Mouse (Mus musculus) forebrain, postnatal 0 days (tissue): ENCODE results near the gene Enthd1. TPM values are rescaled to one million over a fixed set of nuclear protein-coding genes. Genes with fewer than 3 reads are reported as not detected.

Experiments used
- ATAC-seq: fragments of 200-750 bp; cut with Nextera tagmentation; 2 replicates; pipeline ENCODE4 v1.8.0; 2017; ENCODE audit warnings: mild to moderate bottlenecking, moderate library complexity
- DNase-seq: peaks from one replicate; pipeline ENCODE4 v3.0.0-alpha.2; 2015
- H3K27ac ChIP-seq: fragments of 300-500 bp; sonication (generic); 2 replicates; pipeline ENCODE4 v1.5.1; 2014; ENCODE audit warnings: low read depth, mild to moderate bottlenecking, antibody characterized with exemption, low read length, moderate library complexity, mixed read lengths
- H3K27me3 ChIP-seq: fragments of 300-500 bp; sonication (generic); 2 replicates; pipeline ENCODE4 v1.6.1; 2014; ENCODE audit warnings: mild to moderate bottlenecking, low read length, mixed read lengths; ENCODE audit not compliant: insufficient read depth
- H3K36me3 ChIP-seq: fragments of 300-500 bp; sonication (generic); 2 replicates; pipeline ENCODE4 v1.6.1; 2014; ENCODE audit warnings: mild to moderate bottlenecking, moderate library complexity; ENCODE audit not compliant: insufficient read depth
- H3K4me1 ChIP-seq: fragments of 300-500 bp; sonication (generic); 2 replicates; pipeline ENCODE4 v1.6.1; 2014; ENCODE audit warnings: antibody characterized with exemption; ENCODE audit not compliant: insufficient read depth
- H3K4me2 ChIP-seq: fragments of 300-500 bp; sonication (generic); 2 replicates; pipeline ENCODE4 v1.6.1; 2014; ENCODE audit warnings: low read depth, mild to moderate bottlenecking, moderate library complexity
- H3K4me3 ChIP-seq: fragments of 300-500 bp; sonication (generic); 2 replicates; pipeline ENCODE4 v1.5.1; 2014; ENCODE audit warnings: low read depth, low read length, mixed read lengths
- H3K9ac ChIP-seq: fragments of 300-500 bp; sonication (generic); 2 replicates; pipeline ENCODE4 v1.6.1; 2014; ENCODE audit warnings: mild to moderate bottlenecking
- H3K9me3 ChIP-seq: fragments of 300-500 bp; sonication (generic); 2 replicates; pipeline ENCODE4 v1.6.1; 2016; ENCODE audit warnings: low read length
- CTCF ChIP-seq: sonication (generic); IDR thresholded peaks from 2 replicates; pipeline ENCODE4 v1.5.1; 2016; ENCODE audit warnings: antibody characterized with exemption, control low read depth, low read depth
- whole genome bisulfite sequencing: fragments of 180-500 bp; shearing (Covaris S2); extraction: QIAGEN DNeasy Blood & Tissue Kit; methylation state at CpG from one replicate; pipeline ENCODE4 v1.1.7; 2014; 5-methylcytosine and 5-hydroxymethylcytosine counted together
- polyA plus RNA-seq: library from polyadenylated mRNA; unstranded; fragments of >200 nt; fragmentation: Nextera tagmentation; extraction: Ambion mirVana; gene quantifications from 2 replicates; pipeline ENCODE4 v1.2.1, GENCODE M21; 2015
- total RNA-seq: library from RNA; depleted of rRNA; stranded (reverse); fragments of >200 nt; gene quantifications from 2 replicates; pipeline ENCODE4 v1.2.3, GENCODE M21; 2014

Gene Enthd1
- total and polyA plus RNA-seq, 2 experiments from 2014 or later: not detected

- DNase-seq: no peak
- Histone ChIP-seq H3K36me3 (no peaks in the 10 kb centered on the region), H3K9me3 (no peaks in the 10 kb centered on the region), H3K4me2 (no peak overlapping the region), H3K9ac (no peak overlapping the region), H3K27me3 (no peaks in the 10 kb centered on the region), H3K4me1 (no peaks in the 10 kb centered on the region), H3K27ac (no peak overlapping the region), H3K4me3 (no peak overlapping the region)
- TF ChIP-seq CTCF: no peak
- 90% methylated on average over 4 of the region's 4 CpGs for WGBS
- no peak for ATAC-seq
These were observed 34.9 kb upstream of the Enthd1 start for GRCm38 (mm10) chr15:80599843-80600242.

GRCm38 (mm10) chr15:80599213-80599750 lies 34.3 kb upstream of the Enthd1 start:
- DNase-seq: no peak
- H3K4me2 ChIP-seq: no peak overlapping the region
- 59% methylated on average over 16 of the region's 16 CpGs for WGBS
- no peak overlapping the region for H3K4me3 ChIP-seq
- ATAC-seq: no peak
- TF ChIP-seq CTCF: no peak
- H3K36me3 ChIP-seq: no peaks in the 10 kb centered on the region
- no peaks in the 10 kb centered on the region for H3K27me3 ChIP-seq
- H3K4me1 ChIP-seq: no peaks in the 10 kb centered on the region
- H3K9me3 ChIP-seq: no peaks in the 10 kb centered on the region
- H3K27ac ChIP-seq: no peak overlapping the region
- no peak overlapping the region for H3K9ac ChIP-seq

GRCm38 (mm10) chr15:80598750-80599149 lies 33.8 kb upstream of the Enthd1 start:
- Histone ChIP-seq H3K27me3 (no peaks in the 10 kb centered on the region), H3K4me1 (no peaks in the 10 kb centered on the region), H3K9ac (no peak overlapping the region), H3K9me3 (no peaks in the 10 kb centered on the region), H3K4me2 (no peak overlapping the region), H3K36me3 (no peaks in the 10 kb centered on the region), H3K4me3 (no peak overlapping the region), H3K27ac (no peak overlapping the region)
- DNase-seq: no peak
- TF ChIP-seq CTCF: no peak
- no peak for ATAC-seq
- WGBS: 66% methylated on average over 12 of the region's 12 CpGs

- Histone ChIP-seq H3K36me3 (no peaks in the 10 kb centered on the region), H3K27ac (no peak overlapping the region), H3K27me3 (no peaks in the 10 kb centered on the region), H3K4me2 (no peak overlapping the region), H3K4me1 (no peaks in the 10 kb centered on the region), H3K4me3 (no peak overlapping the region), H3K9me3 (no peaks in the 10 kb centered on the region), H3K9ac (no peak overlapping the region)
- TF ChIP-seq CTCF: no peak
- no peak for DNase-seq
- 72% methylated on average over 5 of the region's 5 CpGs for WGBS
- no peak for ATAC-seq
These were observed 28.9 kb upstream of the Enthd1 start for GRCm38 (mm10) chr15:80593877-80594276.

GRCm38 (mm10) chr15:80592737-80593136 lies 27.8 kb upstream of the Enthd1 start:
- no peaks in the 10 kb centered on the region for H3K36me3 ChIP-seq
- no peaks in the 10 kb centered on the region for H3K4me1 ChIP-seq
- ATAC-seq: no peak
- 81% methylated on average over 6 of the region's 6 CpGs for WGBS
- no peaks in the 10 kb centered on the region for H3K27me3 ChIP-seq
- no peak for DNase-seq
- no peak overlapping the region for H3K4me2 ChIP-seq
- TF ChIP-seq CTCF: no peak
- H3K27ac ChIP-seq: no peak overlapping the region
- H3K4me3 ChIP-seq: no peak overlapping the region
- H3K9ac ChIP-seq: no peak overlapping the region
- H3K9me3 ChIP-seq: no peaks in the 10 kb centered on the region

DNA sequence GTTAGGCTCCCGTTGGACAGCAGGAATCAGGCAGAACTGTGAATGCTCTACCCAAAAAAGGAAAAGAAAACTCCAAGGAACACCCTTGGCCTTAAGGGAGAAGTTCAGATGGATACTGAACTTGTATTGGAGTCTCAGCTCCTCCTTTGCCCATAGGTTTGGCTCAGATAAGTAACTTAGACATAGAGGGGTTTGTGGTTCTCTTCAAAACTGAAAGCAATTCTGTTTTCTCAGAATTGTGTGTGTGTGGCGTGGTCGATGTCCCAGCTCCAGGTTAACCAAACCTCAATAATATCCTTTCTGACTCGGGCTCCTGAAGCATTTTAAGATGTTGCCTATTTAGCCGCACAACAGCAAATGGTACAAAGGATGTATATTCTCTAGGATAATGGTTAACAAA lies 25.7 kb upstream of the Enthd1 start:
- H3K27me3 ChIP-seq: no peaks in the 10 kb centered on the region

DNA sequence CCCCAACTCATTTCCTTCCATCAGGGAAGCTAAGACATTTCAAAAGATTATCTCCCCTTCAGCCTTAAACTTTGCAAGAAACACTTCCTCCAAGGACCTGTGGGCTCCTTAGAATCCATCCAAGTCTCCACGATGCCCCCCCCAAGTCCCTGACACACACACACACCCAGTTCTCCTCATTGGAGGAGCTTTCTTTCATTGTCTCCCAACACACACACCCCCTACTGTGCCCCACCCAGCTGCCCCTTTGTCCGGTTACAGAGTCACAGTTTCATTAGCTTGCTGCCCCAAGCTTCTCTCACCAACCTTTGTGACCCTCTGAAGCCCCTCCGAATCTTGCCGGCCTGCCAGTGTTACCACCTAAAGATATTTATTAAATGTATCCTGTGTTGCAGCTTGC lies 21.3 kb upstream of the Enthd1 start:
- H3K9me3 ChIP-seq: no peaks in the 10 kb centered on the region

More for the DNA sequence above, 25.7 kb upstream of the Enthd1 start:
- no peak overlapping the region for H3K27ac ChIP-seq
- no peak for TF ChIP-seq CTCF
- no peak overlapping the region for H3K4me2 ChIP-seq
- no peaks in the 10 kb centered on the region for H3K36me3 ChIP-seq
- no peak overlapping the region for H3K4me3 ChIP-seq
- 92% methylated on average over 5 of the region's 5 CpGs for WGBS
- no peaks in the 10 kb centered on the region for H3K9me3 ChIP-seq
- ATAC-seq: no peak
- no peaks in the 10 kb centered on the region for H3K4me1 ChIP-seq
- DNase-seq: no peak
- H3K9ac ChIP-seq: no peak overlapping the region

More for the DNA sequence above, 21.3 kb upstream of the Enthd1 start:
- DNase-seq: no peak
- ATAC-seq: no peak
- Histone ChIP-seq H3K36me3 (no peaks in the 10 kb centered on the region), H3K27ac (no peak overlapping the region), H3K4me1 (no peaks in the 10 kb centered on the region), H3K9ac (no peak overlapping the region), H3K27me3 (no peaks in the 10 kb centered on the region), H3K4me3 (no peak overlapping the region), H3K4me2 (no peak overlapping the region)
- no peak for TF ChIP-seq CTCF
- 18% methylated on average over 4 of the region's 4 CpGs for WGBS
